Mouse (Mus musculus) left cerebral cortex, postnatal 4 days (tissue): ENCODE measurements at regions not wholly inside any gene's neighbourhood (a gene's known extent, or its start where the extent isn't known, plus 50 kb on each side); places are given as distances from the start of the nearest gene placed in this dataset.

Source experiments
- DNase-seq: peaks from one replicate; pipeline ENCODE4 v3.0.0-alpha.2; 2022
- intact Hi-C: fragments of 180-260 bp; cut with DNase I; formaldehyde crosslinking; loops from one replicate; pipeline ENCODE4 v1.15.1; 2025

GRCm38 (mm10) chr8:125619336-125619906, 49.8 kb upstream of the Sipa1l2 start:
- intact Hi-C loops: no loop called here
- DNase-seq: peak; percentile 14
